Mouse (Mus musculus): ENCODE data around the gene Pdcd4.

The Pdcd4 gene

DNA sequence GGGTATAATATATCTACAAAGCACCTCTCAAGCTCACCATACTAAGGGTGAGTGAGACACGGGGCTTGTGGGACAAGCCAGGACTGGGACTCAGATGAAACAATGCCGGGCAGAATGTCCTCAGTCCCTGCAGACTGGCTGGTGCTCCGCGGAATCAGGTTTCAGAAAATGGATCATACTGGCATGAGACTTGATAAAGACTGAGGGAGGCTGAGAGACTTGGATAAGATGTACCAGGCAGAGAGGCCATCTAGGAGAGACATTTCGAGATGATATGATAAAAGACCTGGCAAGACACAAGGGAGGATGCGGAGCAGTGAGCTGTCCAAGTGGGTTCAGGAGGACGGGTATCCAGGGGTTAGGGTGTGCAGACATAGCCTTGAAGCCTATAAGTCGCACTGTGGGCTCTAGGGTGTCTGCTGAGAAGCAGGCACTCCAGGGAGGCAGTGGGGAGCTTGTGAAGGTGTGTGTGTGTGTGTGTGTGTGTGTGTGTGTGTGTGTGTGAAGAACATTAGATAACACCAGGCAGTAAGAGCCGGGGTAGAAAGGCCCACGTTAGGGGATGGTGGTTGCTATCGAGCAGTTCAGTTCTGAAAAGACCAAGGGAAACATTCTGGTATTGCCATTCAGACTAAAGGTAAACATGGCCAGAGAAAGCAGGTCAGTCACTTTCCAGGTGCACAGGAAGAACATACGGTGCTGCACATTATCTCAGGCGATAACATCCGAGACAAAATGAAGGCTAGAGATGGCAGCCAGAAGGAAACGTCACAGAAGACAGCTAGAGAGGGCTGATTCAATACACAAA, 10.1 kb downstream of the Pdcd4 start:
- WGBS, result 53% methylated on average over 15 of the region's 15 CpGs

DNA sequence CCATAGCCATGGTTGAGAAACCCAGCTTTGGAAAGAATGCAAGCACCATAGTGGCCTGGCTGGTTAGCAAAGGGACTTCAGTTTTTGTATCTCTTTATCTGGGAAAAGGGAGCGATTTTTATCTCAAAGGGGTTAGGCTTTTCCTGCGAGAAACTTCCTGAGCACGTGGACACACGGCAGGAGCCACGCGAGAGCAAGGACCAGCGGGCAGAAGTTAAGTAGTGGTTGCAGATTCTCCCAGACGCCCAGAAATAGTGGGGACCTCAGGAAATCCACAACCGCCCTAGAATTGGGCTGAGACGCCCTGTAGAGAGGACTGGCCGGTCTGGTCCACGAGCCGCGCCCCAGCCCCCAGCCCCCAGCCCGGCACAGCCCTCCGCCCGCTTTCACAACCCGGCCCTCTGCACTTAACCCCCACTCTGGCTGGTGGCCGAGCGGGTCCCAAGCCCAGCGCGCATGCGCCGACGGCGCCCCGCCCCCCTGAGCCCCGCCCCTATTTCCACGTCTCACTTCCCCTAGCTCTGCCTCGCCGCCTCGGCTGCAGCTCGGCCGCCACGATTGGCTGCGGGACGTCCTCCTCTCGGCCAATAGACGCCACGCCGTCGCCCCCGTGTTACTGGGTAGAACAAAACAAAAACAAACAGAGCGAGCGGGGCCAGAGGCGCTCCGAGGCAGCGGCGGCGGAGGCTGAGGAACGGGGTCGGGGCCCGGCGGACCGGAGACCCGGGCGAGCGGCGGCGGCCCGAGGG, 10.9 kb downstream of the Pdcd4 start:
- under 1% methylated on average over 61 of the region's 61 CpGs for WGBS

DNA sequence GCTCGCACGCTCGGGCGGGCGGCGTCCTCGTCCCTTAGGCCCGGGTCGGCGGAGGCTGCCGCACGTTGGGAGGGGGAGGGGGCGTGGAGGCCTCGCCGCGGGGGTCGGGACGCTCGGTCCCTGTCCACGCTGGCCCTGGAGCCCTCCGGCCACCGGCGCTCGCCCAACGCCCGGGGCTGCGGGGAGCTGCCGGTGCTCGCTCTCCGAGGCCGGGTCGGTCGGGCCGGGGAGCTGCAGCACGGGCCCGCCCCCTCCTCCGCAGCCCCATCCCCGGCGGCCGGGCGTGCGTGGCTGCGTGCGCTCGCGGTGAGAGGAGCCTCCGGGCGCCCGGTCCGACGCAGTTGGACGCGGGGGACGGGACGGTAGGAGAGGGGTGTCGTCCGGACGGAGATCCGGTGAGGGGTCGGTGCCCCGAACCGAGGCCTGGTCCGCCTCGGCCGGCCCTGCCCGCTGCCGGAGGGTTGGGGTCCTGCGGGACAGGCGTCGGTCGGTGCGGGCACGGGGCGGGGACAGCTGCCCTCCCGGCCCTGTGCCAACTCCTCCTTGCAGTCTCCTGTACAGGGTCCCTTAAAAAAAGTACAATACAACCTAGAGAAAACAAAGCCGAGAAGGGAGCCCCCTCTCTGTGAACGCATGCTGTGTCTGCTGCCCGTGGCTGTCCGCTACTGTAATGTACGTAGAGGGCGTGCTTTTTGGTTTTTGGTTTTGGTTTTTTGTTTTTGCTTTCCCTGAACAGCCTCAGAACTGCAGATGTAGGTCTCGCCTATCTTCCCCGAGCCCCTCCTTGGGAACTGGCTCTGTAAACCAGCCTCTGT, 11.7 kb downstream of the Pdcd4 start:
- under 1% methylated on average over 74 of the region's 83 CpGs for WGBS

DNA sequence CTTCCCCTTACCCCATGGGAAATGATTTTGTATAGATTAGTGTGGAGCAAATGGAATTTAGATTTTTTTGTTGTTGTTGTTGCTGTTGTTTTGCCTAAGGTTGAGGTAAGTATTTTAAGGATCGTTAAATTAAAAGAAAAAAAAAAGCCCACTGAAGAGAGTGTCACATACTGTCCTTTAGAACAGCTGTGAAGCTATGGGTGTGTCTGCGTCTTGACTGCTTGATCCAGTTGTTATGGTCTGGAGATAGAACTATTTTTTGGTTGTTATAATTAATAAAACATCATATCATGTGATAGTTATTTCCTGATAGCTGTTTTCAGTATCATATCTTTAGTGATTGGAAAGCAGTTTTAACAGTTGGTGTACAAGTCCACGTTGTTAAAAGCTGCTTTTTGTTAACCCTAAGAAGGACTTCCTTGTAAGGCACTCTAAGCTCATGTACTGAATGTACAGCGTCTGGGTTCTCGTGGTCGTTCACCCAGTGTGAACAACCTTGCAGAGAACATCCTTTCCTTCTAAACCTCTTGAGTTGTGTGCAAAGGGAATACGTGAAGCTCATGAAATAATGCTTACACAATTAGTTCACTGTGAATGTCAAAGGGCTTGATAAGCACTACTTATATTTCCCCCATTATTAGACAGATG, 12.9 kb downstream of the Pdcd4 start:
- 13% methylated on average over 7 of the region's 7 CpGs for WGBS

DNA sequence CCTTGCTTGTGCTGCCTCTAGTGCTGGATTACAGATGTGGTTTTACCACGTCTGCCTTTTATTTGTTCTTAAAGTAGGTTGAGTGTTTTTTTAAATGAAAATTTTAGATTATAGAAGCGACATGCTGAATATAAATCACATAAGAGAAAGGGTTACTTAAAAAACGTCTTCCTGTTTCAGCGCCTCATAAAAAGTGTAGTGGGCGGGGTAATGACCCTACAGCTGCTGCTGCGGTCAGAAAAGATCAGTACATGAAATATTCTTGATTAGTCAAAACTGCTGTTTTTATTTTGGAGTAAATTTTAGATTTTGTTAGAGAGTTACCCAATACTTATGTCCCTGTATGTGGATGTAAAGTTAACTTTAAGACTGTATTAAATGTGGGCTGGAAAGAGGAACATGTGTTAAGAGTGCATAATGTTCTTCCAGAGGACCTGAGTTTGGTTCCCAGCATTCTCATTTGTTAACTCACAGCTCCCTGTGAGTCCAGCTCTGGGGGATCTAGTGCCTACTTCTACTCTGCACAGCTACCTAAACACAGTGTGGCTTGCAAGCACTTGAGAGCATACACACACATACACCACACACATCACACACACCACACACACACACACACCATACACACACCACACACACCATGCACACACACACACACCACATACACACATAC, 14.1 kb downstream of the Pdcd4 start:
- WGBS, result 39% methylated on average over 6 of the region's 6 CpGs

DNA sequence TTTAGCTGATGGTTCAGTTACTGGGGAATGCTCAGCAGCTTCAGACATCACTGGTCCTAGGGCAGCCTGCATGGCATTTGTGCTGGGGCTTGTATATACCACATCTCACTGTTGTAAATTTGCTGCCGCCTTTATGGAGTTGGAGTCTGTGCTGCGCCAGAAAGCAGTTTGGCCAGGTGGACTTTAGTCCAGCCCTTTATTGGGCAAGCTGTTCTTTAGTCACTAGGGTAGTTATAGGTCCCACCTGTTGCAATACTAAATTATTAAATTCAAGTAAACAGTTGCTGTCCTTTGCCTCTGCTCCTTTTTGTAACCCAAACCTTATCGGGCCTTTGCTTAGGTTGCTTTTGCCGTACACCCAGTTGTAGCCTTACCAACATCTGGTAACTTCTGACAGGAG, 22.9 kb downstream of the Pdcd4 start:
- 95% methylated on average over 4 of the region's 4 CpGs for WGBS

DNA sequence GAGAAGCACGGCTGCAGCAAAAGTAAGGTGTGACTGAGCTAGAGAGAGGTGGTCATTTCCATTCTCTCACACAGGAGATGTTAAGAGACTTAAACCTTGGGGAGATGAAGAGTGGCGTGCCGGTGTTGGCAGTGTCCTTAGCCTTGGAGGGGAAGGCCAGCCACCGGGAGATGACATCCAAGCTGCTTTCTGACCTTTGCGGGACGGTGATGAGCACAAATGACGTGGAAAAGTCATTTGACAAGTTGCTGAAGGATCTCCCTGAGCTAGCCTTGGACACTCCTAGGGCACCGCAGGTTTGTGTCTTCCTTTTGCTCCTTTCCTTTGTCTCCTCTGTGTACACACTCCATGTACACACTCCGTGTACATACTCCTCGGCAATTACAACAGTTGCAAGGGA, 27.5 kb downstream of the Pdcd4 start:
- 92% methylated on average over 10 of the region's 10 CpGs for WGBS

DNA sequence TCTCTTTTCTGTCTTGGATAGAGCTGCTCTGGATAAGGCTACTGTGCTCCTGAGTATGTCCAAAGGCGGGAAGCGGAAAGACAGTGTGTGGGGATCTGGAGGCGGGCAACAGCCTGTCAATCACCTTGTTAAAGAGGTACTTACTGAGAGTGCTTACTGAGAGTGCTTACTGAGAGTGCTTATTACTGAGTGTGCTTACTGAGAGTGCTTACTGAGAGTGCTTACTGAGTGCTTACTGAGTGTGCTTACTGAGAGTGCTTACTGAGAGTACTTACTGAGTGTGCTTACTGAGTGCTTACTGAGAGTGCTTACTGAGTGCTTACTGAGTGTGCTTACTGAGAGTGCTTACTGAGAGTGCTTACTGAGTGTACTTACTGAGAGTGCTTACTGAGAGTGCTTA, 30.0 kb downstream of the Pdcd4 start:
- 76% methylated on average over 3 of the region's 3 CpGs for WGBS

DNA sequence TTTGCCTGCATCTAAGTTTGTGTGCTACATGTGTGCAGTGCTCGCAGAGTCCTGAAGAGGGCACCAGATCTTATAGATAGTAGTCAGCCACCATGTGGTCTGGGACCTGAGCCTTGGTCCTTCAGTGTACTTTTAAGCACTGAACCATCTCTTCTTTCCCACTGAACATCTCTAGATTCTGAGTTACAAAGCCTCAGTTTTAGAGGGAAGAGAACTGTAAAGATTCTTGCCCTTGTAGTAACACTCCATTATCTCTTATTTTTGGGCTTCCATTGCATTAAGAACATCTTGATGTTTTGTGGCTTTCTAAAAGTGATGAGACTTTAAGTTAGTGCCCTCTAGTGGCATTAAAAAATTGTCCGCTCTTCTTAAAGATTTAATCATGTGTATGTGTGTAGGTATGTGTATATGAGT, 33.3 kb downstream of the Pdcd4 start:
- WGBS, result 86% methylated on average over 2 of the region's 2 CpGs

DNA sequence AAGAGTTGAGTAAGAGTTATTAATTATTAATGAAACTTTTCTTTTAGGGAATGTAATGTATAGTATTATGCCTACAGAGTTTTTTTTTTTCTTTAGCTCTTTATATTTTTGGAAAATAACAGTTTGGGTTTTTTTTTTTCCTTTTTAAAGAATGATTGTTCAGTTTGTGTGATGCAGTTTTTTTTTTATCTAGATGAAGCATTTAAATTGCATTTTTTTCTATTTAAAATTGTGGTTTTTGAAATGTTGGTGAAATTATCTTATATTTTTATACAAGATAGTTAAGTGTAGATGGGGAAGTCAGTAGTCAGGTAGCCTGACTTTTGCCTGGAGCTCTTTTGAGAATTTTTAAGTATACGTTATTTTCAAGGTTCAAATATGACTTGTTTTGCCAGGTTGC, 34.7 kb downstream of the Pdcd4 start:
- 70% methylated on average over 1 of the region's 1 CpGs for WGBS

DNA sequence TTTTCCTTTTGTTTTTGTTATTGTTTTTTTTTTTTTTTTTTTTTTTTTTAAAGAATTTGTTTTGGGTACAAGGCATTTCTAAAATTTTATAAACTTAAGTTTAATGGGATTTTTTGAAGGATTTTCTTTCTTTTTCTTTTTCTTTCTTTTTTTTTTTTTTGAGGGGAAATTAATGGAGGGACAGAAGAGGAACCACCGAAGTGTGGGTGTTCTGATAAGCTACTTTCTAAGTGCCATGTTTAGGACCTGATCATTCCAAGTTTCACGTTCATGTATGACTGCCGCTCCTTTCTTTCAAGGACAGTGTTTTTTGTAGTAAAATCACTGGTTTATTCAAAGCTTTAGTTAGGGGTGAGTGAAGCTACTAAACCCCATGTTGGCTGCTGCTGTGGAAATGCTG, 37.2 kb downstream of the Pdcd4 start:
- WGBS, result 66% methylated on average over 3 of the region's 3 CpGs

DNA sequence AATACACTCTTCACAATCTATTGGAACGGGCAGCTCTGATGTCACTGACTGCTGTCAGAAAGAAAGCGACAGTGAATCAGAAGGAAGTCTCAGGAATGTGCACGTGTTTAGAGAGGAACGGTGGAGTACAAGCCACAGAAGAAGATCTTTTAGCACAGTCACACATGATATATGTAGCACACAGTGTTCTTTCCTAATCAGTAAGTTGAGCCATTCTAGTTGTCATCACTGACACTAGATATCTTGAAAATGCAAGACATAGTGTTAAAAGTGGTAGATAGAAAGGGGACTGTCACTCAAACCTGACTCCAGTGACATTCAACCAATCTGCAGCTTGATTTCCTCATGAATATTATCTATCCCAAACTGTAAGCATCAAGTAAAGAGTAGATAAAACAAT, 47.4 kb downstream of the Pdcd4 start:
- WGBS, result 68% methylated on average over 4 of the region's 4 CpGs

DNA sequence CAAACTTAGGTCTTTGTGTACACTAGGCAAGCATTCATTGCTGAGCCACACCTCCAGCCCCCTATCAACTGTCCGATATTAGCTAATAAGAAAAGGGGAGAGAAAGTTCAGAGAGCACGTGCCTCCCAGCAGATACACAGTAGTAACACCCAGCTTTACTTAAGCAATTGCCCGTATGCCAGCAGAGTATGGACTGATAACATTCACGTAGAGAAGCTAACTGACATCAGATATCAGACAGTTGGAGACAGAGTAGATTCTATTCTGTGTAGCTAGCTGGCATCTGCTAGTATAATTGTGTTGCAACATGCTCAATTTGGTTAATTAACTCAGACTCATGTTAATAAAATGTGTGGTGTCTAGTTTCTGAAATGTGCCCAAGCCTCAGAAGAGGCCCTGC, 49.1 kb downstream of the Pdcd4 start:
- 78% methylated on average over 4 of the region's 4 CpGs for WGBS

DNA sequence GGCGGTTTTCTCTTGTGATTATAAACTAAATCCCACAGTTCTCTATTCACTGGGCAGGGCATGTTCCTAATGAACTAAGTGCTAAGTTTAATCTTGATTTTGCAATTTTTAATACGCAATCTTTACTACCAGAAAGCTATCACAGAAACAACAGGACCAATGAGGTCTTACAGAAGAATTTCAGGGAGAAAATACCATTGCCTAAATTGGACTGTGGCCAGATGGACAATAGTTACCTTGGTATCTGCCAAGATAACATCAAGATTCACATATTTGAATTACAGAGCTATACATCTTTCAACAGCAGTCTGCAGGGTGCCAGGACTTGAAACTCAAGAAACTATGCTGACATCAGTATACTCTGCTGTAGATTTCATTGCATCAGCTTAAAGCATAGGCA, 50.3 kb downstream of the Pdcd4 start:
- 90% methylated on average over 2 of the region's 2 CpGs for WGBS

DNA sequence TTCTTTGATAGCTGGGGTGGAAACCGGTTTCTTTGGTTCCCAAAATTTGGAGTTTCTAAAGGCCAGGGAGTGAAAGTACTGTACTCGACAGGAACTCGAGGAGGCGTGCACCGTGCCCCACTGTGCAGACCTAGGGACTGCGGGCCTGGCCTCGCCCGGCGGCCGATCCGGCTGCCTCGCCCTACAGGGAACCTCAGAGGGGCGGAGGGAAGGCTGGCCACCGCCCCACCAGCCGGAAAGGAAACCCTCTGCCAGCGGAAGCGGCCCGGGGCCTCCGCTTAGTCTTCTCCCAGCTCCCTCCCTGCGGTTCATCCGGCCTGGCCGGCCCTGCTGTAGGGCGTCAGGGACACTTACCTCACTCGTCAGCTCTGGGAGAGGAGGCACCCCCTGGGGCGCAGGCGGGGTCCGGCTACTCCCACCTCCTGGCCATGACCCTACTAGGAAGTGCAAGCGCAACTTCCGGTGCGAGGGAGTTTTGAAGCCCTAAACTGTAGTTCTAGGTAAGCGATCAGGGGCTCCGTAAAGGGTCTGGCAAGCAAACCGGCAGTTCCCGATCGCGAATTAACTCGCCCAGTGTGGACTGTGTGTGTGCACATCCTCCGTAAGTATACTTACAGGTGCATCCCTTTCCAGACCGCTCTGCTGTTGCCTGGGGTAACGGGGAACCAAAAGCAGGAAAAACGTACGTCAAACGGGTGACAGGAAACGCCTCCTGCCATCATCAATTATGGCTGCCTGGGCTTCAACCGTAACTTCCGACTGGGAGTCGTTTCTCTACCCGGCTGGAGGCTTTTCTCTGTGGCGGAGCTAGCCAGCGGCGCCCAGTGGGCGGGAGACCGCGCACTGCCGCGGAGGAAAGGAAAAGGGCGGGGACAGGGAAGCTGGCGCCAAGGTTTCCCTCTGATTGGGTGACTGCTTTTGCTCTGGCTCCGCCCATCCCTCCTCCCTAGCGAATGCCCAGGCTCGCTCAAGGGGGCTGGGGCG, 52.1 kb downstream of the Pdcd4 start, which contains the start of the genes Shoc2 and Bbip1:
Gene Shoc2, plus strand, starts transcription at position 505 of the 984 bp plus-strand sequence.
Gene Bbip1, minus strand, starts transcription at position 826 of the 984 bp plus-strand sequence.
- WGBS, result under 1% methylated on average over 62 of the region's 62 CpGs

DNA sequence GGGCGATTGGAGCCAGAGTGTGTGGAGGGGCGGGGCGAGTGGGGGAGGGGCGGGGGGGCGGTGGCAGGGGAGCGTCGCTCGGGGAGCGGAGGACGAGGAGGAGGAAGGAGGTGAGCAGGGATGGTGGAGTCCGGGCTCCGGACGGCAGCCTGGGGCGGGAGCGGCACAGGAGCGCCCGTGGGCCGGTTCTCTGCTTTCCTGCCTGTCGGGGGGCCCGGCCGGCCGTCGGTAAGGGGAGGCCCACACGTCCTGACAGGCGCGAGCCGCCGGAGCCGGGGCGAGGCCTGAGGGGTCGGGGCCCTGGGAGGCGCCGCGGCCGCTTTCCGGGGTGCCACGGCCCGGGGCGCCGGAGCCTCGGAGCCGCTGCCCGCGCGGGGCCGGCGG, 52.7 kb downstream of the Pdcd4 start:
- WGBS, result 1% methylated on average over 40 of the region's 47 CpGs

DNA sequence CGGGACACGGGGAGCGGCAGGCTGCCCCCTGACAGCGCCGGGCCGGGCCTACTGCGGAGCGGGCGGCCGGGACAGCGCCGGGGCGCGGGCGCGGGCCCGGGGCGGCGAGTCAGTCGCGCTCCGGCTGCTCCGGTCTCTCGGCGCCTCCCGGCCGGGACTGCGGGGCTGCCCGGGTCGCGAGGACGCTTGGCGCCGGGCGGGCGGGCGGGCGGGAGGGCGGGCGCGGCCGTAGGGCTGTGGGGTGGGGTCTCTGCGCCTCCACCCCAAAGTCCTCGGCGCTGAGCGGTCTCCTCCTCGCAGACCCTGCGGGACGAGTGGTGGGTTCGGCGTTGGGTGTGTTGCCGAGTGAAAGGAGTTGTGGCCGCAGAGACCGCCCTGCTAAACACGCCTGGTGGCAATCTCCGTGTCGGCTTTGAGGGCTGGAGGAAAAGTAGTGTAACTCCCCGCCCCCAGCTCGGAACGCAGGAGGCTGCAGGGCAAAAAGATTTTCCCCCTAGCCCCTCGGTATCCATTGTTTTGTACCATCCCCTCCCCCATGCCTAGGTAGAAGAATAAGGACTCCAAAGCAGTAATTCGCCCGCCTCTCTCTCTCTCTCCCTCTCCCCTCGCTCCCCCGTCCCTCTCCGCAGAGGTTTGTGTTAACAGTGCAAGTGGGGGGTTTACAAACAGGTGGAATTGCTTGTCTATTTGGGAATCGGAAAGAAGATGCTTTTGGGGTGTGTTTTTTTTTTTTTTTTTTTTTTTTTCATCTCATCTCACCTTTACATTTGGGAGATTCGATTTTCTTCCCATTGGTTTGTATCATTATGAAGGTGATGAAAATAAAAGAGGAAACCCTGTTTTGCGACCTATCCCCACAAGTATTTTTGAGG, 53.4 kb downstream of the Pdcd4 start:
- WGBS, result 1% methylated on average over 69 of the region's 69 CpGs

DNA sequence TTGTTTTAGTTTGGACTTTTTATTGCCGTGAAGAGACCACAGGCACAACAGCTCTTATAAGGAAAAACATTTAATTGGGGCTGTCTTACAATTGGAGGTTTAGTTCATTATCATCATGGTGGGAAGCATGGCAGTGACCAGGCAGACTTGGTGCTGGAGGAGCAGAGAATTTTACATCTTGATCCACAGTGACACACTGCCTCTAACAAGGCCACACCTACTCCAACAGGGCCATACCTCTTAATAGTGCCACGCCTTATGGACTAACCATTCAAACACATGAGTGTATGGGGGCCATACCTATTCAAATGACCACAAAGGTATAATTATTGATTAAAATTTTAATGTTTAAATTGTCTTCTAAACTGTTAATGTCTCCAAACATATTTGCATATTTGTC, 65.5 kb downstream of the Pdcd4 start:
- WGBS, result 92% methylated on average over 2 of the region's 2 CpGs

DNA sequence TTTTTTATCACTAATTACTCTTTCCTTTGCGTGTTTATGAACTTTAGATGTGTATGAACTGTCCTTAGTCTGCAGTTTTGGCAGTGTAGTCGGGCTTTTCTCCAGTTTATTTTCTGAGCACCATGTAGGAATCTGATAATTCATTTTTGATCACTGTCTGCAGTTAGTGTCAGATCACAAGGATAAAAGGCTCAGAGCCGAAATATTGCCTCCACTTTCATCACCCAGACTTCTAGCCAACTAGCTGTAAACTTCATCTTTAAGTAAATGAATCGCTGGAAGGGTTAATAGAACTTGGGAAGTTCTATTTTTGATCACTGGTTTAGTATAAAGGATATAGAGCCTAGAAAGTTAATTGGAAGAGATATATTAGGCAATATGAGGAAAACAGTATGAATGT, 70.5 kb downstream of the Pdcd4 start:
- 86% methylated on average over 4 of the region's 4 CpGs for WGBS

Data from cerebral cortex, adult 2 months (tissue).